Mouse (Mus musculus) kidney, adult 2 months (tissue): ENCODE results near the gene Capn11. TPM values are rescaled to one million over a fixed set of nuclear protein-coding genes. Genes with fewer than 3 reads are reported as not detected.

Source experiments
- DNase-seq: peaks from one replicate; pipeline ENCODE4 v3.0.0; 2021
- H3K27ac ChIP-seq: fragments of 200-500 bp; 2 replicates; pipeline ENCODE4 v1.5.1; 2012; ENCODE audit warnings: low read depth, low read length, control low read depth, inconsistent platforms; ENCODE audit not compliant: insufficient read depth
- H3K27me3 ChIP-seq: fragments of 200-500 bp; replicated peaks from 2 replicates; pipeline ENCODE4 v1.6.1; 2012; ENCODE audit warnings: mild to moderate bottlenecking, moderate library complexity, low read length, inconsistent platforms; ENCODE audit not compliant: control insufficient read depth, insufficient read depth
- H3K36me3 ChIP-seq: fragments of 200-500 bp; 2 replicates; pipeline ENCODE4 v1.6.1; 2012; ENCODE audit warnings: mild to moderate bottlenecking, moderate library complexity, low read length, inconsistent platforms; ENCODE audit not compliant: control insufficient read depth, insufficient read depth
- H3K4me1 ChIP-seq: fragments of 200-500 bp; 2 replicates; pipeline ENCODE4 v1.6.1; 2011; ENCODE audit warnings: low read length; ENCODE audit not compliant: control insufficient read depth, insufficient read depth
- H3K4me3 ChIP-seq: fragments of 200-500 bp; 2 replicates; pipeline ENCODE4 v1.5.1; 2011; ENCODE audit warnings: mild to moderate bottlenecking, low read depth, low read length, control low read depth; ENCODE audit not compliant: insufficient read depth
- CTCF ChIP-seq: fragments of 200-500 bp; conservative IDR thresholded peaks from 2 replicates; pipeline ENCODE4 v1.5.1; 2011; ENCODE audit warnings: low read depth, mild to moderate bottlenecking, control low read depth, low read length, moderate library complexity, mixed read lengths; ENCODE audit not compliant: insufficient read depth, insufficient read length
- POLR2A ChIP-seq: fragments of 200-500 bp; IDR thresholded peaks from one replicate; pipeline ENCODE4 v1.6.1; 2011; ENCODE audit warnings: low read depth, low read length, control low read depth
- WGBS: fragments of 180-500 bp; shearing (Covaris S2); methylation state at CpG from one replicate; pipeline ENCODE4 v1.1.7; 2018; 5-methylcytosine and 5-hydroxymethylcytosine counted together
- polyA plus RNA-seq: library from polyadenylated mRNA; depleted of rRNA; stranded (reverse); fragments of >200 nt; gene quantifications from 2 replicates; pipeline ENCODE4 v1.2.3, GENCODE M21; 2012

Gene Capn11
- polyA plus RNA-seq, 1 experiment, result 0.16 TPM

- no peak for DNase-seq
- no peak overlapping the region for H3K4me3 ChIP-seq
- WGBS, result 85% methylated on average over 3 of the region's 3 CpGs
- no peak overlapping the region for H3K27ac ChIP-seq
- no peaks in the 10 kb centered on the region for H3K4me1 ChIP-seq
- H3K36me3 ChIP-seq, result no peaks in the 10 kb centered on the region
- H3K27me3 ChIP-seq, result no peaks in the 10 kb centered on the region
- no peak for TF ChIP-seq CTCF
- TF ChIP-seq POLR2A, result no peak
Observed at GRCm38 (mm10) chr17:45616679-45617078, 42.4 kb downstream of the Capn11 start.

- Histone ChIP-seq H3K27ac (no peak overlapping the region), H3K36me3 (no peaks in the 10 kb centered on the region), H3K4me3 (no peak overlapping the region), H3K27me3 (no peaks in the 10 kb centered on the region), H3K4me1 (no peaks in the 10 kb centered on the region)
- no peak for TF ChIP-seq CTCF
- TF ChIP-seq POLR2A, result no peak
- WGBS, result 72% methylated on average over 4 of the region's 4 CpGs
- no peak for DNase-seq
Observed at GRCm38 (mm10) chr17:45616046-45616650, 43.0 kb downstream of the Capn11 start.

GRCm38 (mm10) chr17:45612921-45613320 is 46.2 kb downstream of the Capn11 start:
- H3K4me3 ChIP-seq, result no peak overlapping the region
- H3K4me1 ChIP-seq, result no peaks in the 10 kb centered on the region
- H3K36me3 ChIP-seq, result no peaks in the 10 kb centered on the region
- no peaks in the 10 kb centered on the region for H3K27me3 ChIP-seq
- TF ChIP-seq CTCF, result no peak
- no peak for TF ChIP-seq POLR2A
- no peak overlapping the region for H3K27ac ChIP-seq
- DNase-seq, result no peak
- 76% methylated on average over 7 of the region's 7 CpGs for WGBS

- H3K27ac ChIP-seq, result no peak overlapping the region
- DNase-seq, result no peak
- H3K4me3 ChIP-seq, result no peak overlapping the region
- no peaks in the 10 kb centered on the region for H3K27me3 ChIP-seq
- 77% methylated on average over 8 of the region's 8 CpGs for WGBS
- H3K36me3 ChIP-seq, result no peaks in the 10 kb centered on the region
- no peaks in the 10 kb centered on the region for H3K4me1 ChIP-seq
- TF ChIP-seq POLR2A (no peak), CTCF (no peak)
Observed at GRCm38 (mm10) chr17:45612008-45612407, 47.1 kb downstream of the Capn11 start.

DNA sequence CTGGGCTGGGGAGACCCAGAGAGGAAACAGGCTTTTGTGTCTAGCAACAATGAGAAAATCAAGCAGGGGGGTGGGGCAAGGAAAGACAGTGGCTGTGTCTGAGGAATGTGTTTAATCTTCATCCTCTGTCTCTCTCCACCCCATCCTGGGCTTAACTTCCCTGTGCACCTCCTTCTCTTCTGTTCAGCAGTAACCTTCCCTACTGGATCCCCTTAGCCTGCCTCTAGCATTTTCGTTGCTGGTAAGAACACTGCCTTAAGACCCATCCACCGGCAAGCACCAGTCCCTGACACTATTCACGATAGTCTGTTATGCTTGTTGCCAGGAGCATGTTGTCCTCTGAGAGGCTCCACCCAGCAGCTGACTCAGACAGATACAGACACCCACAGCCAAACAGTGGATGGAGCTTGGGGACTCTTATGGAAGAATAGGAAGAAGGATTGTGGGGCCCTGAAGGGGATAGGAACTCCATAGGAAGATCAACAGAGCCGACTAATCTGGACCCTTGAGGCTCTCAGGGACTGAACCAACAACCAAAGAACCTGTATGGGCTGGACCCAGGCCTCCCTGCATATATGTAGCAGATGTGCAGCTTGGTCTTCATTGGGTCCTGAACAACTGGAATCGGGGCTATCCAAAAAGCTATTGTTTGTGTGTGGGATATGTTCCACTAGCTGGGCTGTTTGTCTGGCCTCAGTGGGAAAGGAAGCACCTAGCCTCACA is 48.8 kb downstream of the Capn11 start:
- no peak overlapping the region for H3K27ac ChIP-seq
- TF ChIP-seq CTCF (no peak), POLR2A (no peak)
- H3K27me3 ChIP-seq, result no peaks in the 10 kb centered on the region
- 48% methylated on average over 5 of the region's 5 CpGs for WGBS
- DNase-seq, result no peak
- no peaks in the 10 kb centered on the region for H3K4me1 ChIP-seq
- H3K4me3 ChIP-seq, result no peak overlapping the region
- no peaks in the 10 kb centered on the region for H3K36me3 ChIP-seq

DNA sequence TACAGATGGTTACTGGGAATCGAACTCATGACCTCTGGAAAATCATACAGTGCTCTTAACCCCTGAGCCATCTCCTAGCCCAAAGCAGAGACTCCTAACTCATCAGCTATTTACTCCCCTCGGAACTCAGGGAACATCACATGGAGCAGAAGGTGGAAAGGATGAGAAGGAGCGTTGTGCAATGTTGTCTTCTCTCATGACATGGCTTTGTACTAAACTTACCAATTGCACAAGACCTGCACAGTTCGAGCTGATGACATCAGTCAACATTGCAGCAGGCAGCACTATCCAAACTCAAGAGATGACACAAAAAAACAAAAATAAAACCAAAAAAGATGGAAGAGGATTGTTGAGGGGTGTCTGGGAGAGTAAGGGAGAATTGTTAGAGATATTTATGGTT is 50.7 kb downstream of the Capn11 start:
- no peak for TF ChIP-seq POLR2A
- no peak for TF ChIP-seq CTCF
- no peak for DNase-seq
- 88% methylated on average over 4 of the region's 4 CpGs for WGBS
- no peaks in the 10 kb centered on the region for H3K36me3 ChIP-seq
- no peak overlapping the region for H3K4me3 ChIP-seq
- no peaks in the 10 kb centered on the region for H3K4me1 ChIP-seq
- no peaks in the 10 kb centered on the region for H3K27me3 ChIP-seq
- H3K27ac ChIP-seq, result no peak overlapping the region

GRCm38 (mm10) chr17:45606992-45607879 is 51.9 kb downstream of the Capn11 start:
- Histone ChIP-seq H3K4me3 (no peak overlapping the region), H3K27me3 (no peaks in the 10 kb centered on the region), H3K36me3 (no peaks in the 10 kb centered on the region), H3K4me1 (no peaks in the 10 kb centered on the region), H3K27ac (no peak overlapping the region)
- WGBS, result 72% methylated on average over 15 of the region's 15 CpGs
- no peak for TF ChIP-seq POLR2A
- TF ChIP-seq CTCF, result no peak
- no peak for DNase-seq
